9 mouse cellular contexts compared by ENCODE assay signal in genomic region chr6:90450179-90450578, GRCm38 (mm10). TPM values are rescaled to one million over a fixed set of nuclear protein-coding genes. Genes with fewer than 3 reads are reported as not detected.
DNase-seq lines count a peak whose midpoint lies in the region; ATAC-seq lines count a peak whose summit lies in the region.
"Had no signal": no experiment of that assay in that cellular context is flagged by ENCODE, and none has a peak within 500 bp of the region (broad histone marks: within the 10 kb centered on the region; RNA-seq: fewer than 3 reads in every experiment).

No protein-coding gene starts in this region.

- H3K4me1 ChIP-seq in forebrain, embryonic 11.5 days (replicated peaks; ENCODE audit: control insufficient read depth, insufficient read depth, low read length), result 0 out of 2 replicates have a peak, but pooled peaks cover 2% of the 10 kb centered on the region
- peaks cover 10% of the 10 kb centered on the region; the same call in 1 of the 2 replicates for H3K4me1 ChIP-seq in forebrain, embryonic 15.5 days
- H3K4me1 ChIP-seq in heart, embryonic 10.5 days, result no peaks in the 10 kb centered on the region
- H3K4me1 ChIP-seq: limb, embryonic 12.5 days had no signal

- H3K4me3 ChIP-seq in forebrain, embryonic 11.5 days (ENCODE audit: low read depth, low read length), result no peak overlapping the region
- no peak overlapping the region for H3K4me3 ChIP-seq in forebrain, embryonic 15.5 days
- no peak overlapping the region for H3K4me3 ChIP-seq in heart, embryonic 10.5 days
- H3K4me3 ChIP-seq: limb, embryonic 12.5 days had no signal

- no peak overlapping the region for H3K9ac ChIP-seq in forebrain, embryonic 11.5 days (ENCODE audit: low read length)
- no peak overlapping the region for H3K9ac ChIP-seq in forebrain, embryonic 15.5 days (replicated peaks)
- H3K9ac ChIP-seq: limb, embryonic 12.5 days had no signal

- no peak overlapping the region for H3K27ac ChIP-seq in forebrain, embryonic 11.5 days (ENCODE audit: low read depth, low read length)
- H3K27ac ChIP-seq in forebrain, embryonic 15.5 days (replicated peaks), result no peak overlapping the region
- no peak overlapping the region for H3K27ac ChIP-seq in heart, embryonic 10.5 days
- H3K27ac ChIP-seq: limb, embryonic 12.5 days had no signal

- DNase-seq in forebrain, embryonic 11.5 days (ENCODE audit: low spot score), result peak; percentile 76
- DNase-seq in adipocyte (ENCODE audit: low spot score), result peak; percentile 97
- DNase-seq in heart, embryonic 10.5 days (ENCODE audit: low spot score), result peak; percentile 85
- DNase-seq in layer of hippocampus, adult 9-10 months (ENCODE audit: low spot score), result peak; percentile 83
- DNase-seq in lung, postnatal 4 days, result peak; percentile 83 to 88
- DNase-seq in thymus, postnatal 0 days (ENCODE audit: low spot score), result peak; percentile 13

- no peaks in the 10 kb centered on the region for H3K27me3 ChIP-seq in forebrain, embryonic 11.5 days (ENCODE audit: control insufficient read depth, insufficient read depth, low read length)
- no peaks in the 10 kb centered on the region for H3K27me3 ChIP-seq in forebrain, embryonic 15.5 days
- H3K27me3 ChIP-seq in heart, embryonic 10.5 days (ENCODE audit: insufficient read depth, poor library complexity, severe bottlenecking), result no peaks in the 10 kb centered on the region

- no peaks in the 10 kb centered on the region for H3K9me3 ChIP-seq in forebrain, embryonic 11.5 days (ENCODE audit: control insufficient read depth, low read length)
- no peaks in the 10 kb centered on the region for H3K9me3 ChIP-seq in forebrain, embryonic 15.5 days
- no peaks in the 10 kb centered on the region for H3K9me3 ChIP-seq in heart, embryonic 10.5 days
- H3K9me3 ChIP-seq: limb, embryonic 12.5 days had no signal

- H3K4me2 ChIP-seq in forebrain, embryonic 11.5 days (ENCODE audit: low read depth, low read length, severe bottlenecking), result no peak overlapping the region
- no peak overlapping the region for H3K4me2 ChIP-seq in forebrain, embryonic 15.5 days (replicated peaks)
- H3K4me2 ChIP-seq: limb, embryonic 12.5 days had no signal

- H3K36me3 ChIP-seq in forebrain, embryonic 11.5 days (ENCODE audit: control insufficient read depth, insufficient read depth, low read length), result no peaks in the 10 kb centered on the region
- H3K36me3 ChIP-seq in forebrain, embryonic 15.5 days, result no peaks in the 10 kb centered on the region
- no peaks in the 10 kb centered on the region for H3K36me3 ChIP-seq in heart, embryonic 10.5 days
- H3K36me3 ChIP-seq: limb, embryonic 12.5 days had no signal

- 31% methylated on average over 7 of the region's 7 CpGs for WGBS in forebrain, embryonic 11.5 days
- 27% methylated on average over 7 of the region's 7 CpGs for WGBS in forebrain, embryonic 15.5 days
- WGBS in heart, embryonic 10.5 days, result 29% methylated on average over 7 of the region's 7 CpGs

- 0 out of 2 replicates have a peak, but pooled peaks have one; percentile 21 for ATAC-seq in forebrain, embryonic 11.5 days (replicated peaks; ENCODE audit: low FRiP score)
- ATAC-seq in forebrain, embryonic 15.5 days (replicated peaks), result no peak
- 0 out of 2 replicates have a peak, but pooled peaks have one; percentile 50 for ATAC-seq in common myeloid progenitor, adult 5-6 weeks (replicated peaks; ENCODE audit: low read depth, poor library complexity, severe bottlenecking)

RNA-seq across cellular contexts. Expression of gene Klf15, which starts 12.2 kb away (rescaled TPM):
- polyA plus RNA-seq in forebrain, embryonic 11.5 days (2014; fragmentation: Nextera tagmentation; extraction: Ambion mirVana), result 2.8 and 3.0 TPM in 2 replicates
- 12.9 and 13.1 TPM in 2 replicates for polyA plus RNA-seq in forebrain, embryonic 15.5 days (2015; fragmentation: Nextera tagmentation; extraction: Ambion mirVana)
- total RNA-seq in common myeloid progenitor, adult 5-6 weeks (2017), result not detected in 2 replicates
- 7.9 and 11.5 TPM in 2 replicates for polyA plus RNA-seq in heart, embryonic 10.5 days (2016; fragmentation: Nextera tagmentation; extraction: Ambion mirVana)
- 10.9 and 13.7 TPM in 2 replicates for polyA plus RNA-seq in thymus, postnatal 0 days (2015; fragmentation: Nextera tagmentation; extraction: Ambion mirVana)

RNA-seq across cellular contexts. Expression of gene Cfap100, which starts 21.6 kb away (rescaled TPM):
- 1.2 and 1.8 TPM in 2 replicates for polyA plus RNA-seq in forebrain, embryonic 11.5 days (2014; fragmentation: Nextera tagmentation; extraction: Ambion mirVana)
- polyA plus RNA-seq in forebrain, embryonic 15.5 days (2015; fragmentation: Nextera tagmentation; extraction: Ambion mirVana), result 3.9 and 5.3 TPM in 2 replicates
- not detected in 2 replicates for total RNA-seq in common myeloid progenitor, adult 5-6 weeks (2017)
- 0.12 TPM in 1 of 2 replicates, not detected in the other for polyA plus RNA-seq in heart, embryonic 10.5 days (2016; fragmentation: Nextera tagmentation; extraction: Ambion mirVana)
- 0.27 and 0.62 TPM in 2 replicates for polyA plus RNA-seq in thymus, postnatal 0 days (2015; fragmentation: Nextera tagmentation; extraction: Ambion mirVana)

RNA-seq across cellular contexts. Expression of gene Aldh1l1, which starts 36.0 kb away (rescaled TPM):
- polyA plus RNA-seq in forebrain, embryonic 11.5 days (2014; fragmentation: Nextera tagmentation; extraction: Ambion mirVana), result 1.2 and 2.8 TPM in 2 replicates
- 29.0 and 35.6 TPM in 2 replicates for polyA plus RNA-seq in forebrain, embryonic 15.5 days (2015; fragmentation: Nextera tagmentation; extraction: Ambion mirVana)
- total RNA-seq in common myeloid progenitor, adult 5-6 weeks (2017), result 3.5 and 3.7 TPM in 2 replicates
- polyA plus RNA-seq in heart, embryonic 10.5 days (2016; fragmentation: Nextera tagmentation; extraction: Ambion mirVana), result 0.93 and 1.3 TPM in 2 replicates
- polyA plus RNA-seq in thymus, postnatal 0 days (2015; fragmentation: Nextera tagmentation; extraction: Ambion mirVana), result 17.1 and 21.6 TPM in 2 replicates

Comparison
In these comparisons a context has a peak if more than half of its experiments do, and no peak if none do; other contexts are left out.
1. DNase-seq: peak in every context shown above with its lines; median percentile 97 in adipocyte; 86 in lung, postnatal 4 days; 85 in heart, embryonic 10.5 days; 83 in layer of hippocampus, adult 9-10 months; 76 in forebrain, embryonic 11.5 days; 13 in thymus, postnatal 0 days.